Mouse (Mus musculus): Measurements from ENCODE around the gene Rarg.

DNA sequence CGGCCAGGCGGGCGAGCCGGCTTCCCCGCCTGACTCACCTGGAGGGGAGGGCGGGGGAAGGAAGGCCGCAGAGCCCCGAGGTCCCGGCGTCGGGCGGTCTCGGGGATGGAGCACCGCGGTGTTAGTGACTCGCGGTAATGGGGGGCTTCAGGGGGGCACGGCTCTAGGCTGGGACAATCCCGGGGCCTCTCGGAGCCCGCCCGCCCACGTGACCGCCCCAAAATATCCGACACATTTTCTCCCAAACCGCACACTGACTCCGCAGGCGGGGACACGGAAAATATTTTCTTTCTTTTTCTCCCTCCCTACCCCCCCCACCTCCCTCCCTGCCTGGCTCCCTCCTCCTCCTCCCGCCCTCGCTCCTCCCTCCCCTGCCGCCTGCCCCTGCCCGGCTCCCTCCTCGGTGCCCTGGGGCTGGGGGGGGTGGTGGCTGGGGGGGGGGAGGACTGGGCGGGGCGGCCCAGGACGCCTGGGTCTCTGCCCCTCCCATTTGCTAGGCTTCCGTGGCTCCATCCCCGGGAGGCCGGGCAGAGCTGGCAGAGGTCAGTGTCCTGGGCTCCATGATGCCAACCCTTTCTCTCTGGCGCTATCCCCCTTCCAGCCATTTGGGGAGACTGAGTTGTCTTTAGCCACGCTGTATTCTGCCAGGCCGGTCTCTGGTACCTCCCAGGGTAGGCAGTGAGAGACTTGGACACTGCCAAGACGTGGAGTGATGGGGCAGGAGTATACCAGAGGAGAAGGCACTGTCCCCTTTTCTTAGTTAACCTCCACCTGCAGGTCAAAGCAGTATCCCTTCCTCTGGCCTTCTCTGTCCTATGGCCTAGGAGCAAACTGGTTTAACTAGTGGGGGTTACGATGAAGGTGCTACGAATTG is at the start of gene Rarg:
- TF ChIP-seq CTCF (conservative IDR thresholded peaks at IDR 0.05; ENCODE audit: insufficient read depth, insufficient read length, low read depth, low read length) (no peak), POLR2A (IDR thresholded peaks at IDR 0.05; ENCODE audit: low read depth, low read length) (peak; percentile 25)

Data from kidney, adult 2 months (tissue).